Mouse (Mus musculus) limb, embryonic 14.5 days (tissue): ENCODE data around the gene Ccdc63. TPM values are rescaled to one million over a fixed set of nuclear protein-coding genes. Genes with fewer than 3 reads are reported as not detected.

ENCODE experiments used
- ATAC-seq: fragments of 200-750 bp; cut with Nextera tagmentation; 2 replicates; pipeline ENCODE4 v1.8.0; 2017; ENCODE audit warnings: low read depth, moderate number of reproducible peaks, moderate TSS enrichment; ENCODE audit not compliant: low FRiP score
- DNase-seq: peaks from one replicate; pipeline ENCODE4 v3.0.0-alpha.2; 2015; ENCODE audit warnings: low spot score
- H3K27ac ChIP-seq: fragments of 300-500 bp; sonication (generic); replicated peaks from 2 replicates; pipeline ENCODE4 v1.5.1; 2014; ENCODE audit warnings: low read depth, mild to moderate bottlenecking, low read length, moderate library complexity, mixed read lengths
- H3K27me3 ChIP-seq: fragments of 300-500 bp; sonication (generic); 2 replicates; pipeline ENCODE4 v1.6.1; 2014; ENCODE audit warnings: low read length, mixed read lengths; ENCODE audit not compliant: control insufficient read depth, insufficient read depth
- H3K36me3 ChIP-seq: fragments of 300-500 bp; sonication (generic); 2 replicates; pipeline ENCODE4 v1.6.1; 2014; ENCODE audit warnings: mild to moderate bottlenecking, low read length, moderate library complexity, mixed read lengths; ENCODE audit not compliant: control insufficient read depth, insufficient read depth
- H3K4me1 ChIP-seq: fragments of 300-500 bp; sonication (generic); 2 replicates; pipeline ENCODE4 v1.6.1; 2014; ENCODE audit warnings: antibody characterized with exemption, low read length, mixed read lengths; ENCODE audit not compliant: control insufficient read depth, insufficient read depth
- H3K4me2 ChIP-seq: fragments of 300-500 bp; sonication (generic); replicated peaks from 2 replicates; pipeline ENCODE4 v1.6.1; 2014; ENCODE audit warnings: low read depth, mild to moderate bottlenecking, low read length, moderate library complexity; ENCODE audit not compliant: severe bottlenecking
- H3K4me3 ChIP-seq: fragments of 300-500 bp; sonication (generic); replicated peaks from 2 replicates; pipeline ENCODE4 v1.5.1; 2014; ENCODE audit warnings: low read length
- H3K9ac ChIP-seq: fragments of 300-500 bp; sonication (generic); 2 replicates; pipeline ENCODE4 v1.6.1; 2014; ENCODE audit warnings: mild to moderate bottlenecking, low read depth, low read length, moderate library complexity; ENCODE audit not compliant: severe bottlenecking
- H3K9me3 ChIP-seq: fragments of 300-500 bp; sonication (generic); 2 replicates; pipeline ENCODE4 v1.6.1; 2016; ENCODE audit warnings: low read length; ENCODE audit not compliant: control insufficient read depth
- POLR2A ChIP-seq: fragments of 200-500 bp; IDR thresholded peaks from 2 replicates; pipeline ENCODE4 v1.8.0; 2012; ENCODE audit warnings: inconsistent platforms, mild to moderate bottlenecking, moderate library complexity, borderline replicate concordance; ENCODE audit not compliant: insufficient read depth, insufficient read length; ENCODE audit errors: extremely low read depth
- WGBS: fragments of 180-500 bp; shearing (Covaris S2); extraction: QIAGEN DNeasy Blood & Tissue Kit; methylation state at CpG from one replicate; pipeline ENCODE4 v1.1.7; 2014; 5-methylcytosine and 5-hydroxymethylcytosine counted together
- polyA plus RNA-seq, 2 experiments: library from polyadenylated mRNA; depleted of rRNA in 1 of 2; stranded (reverse) in 1 of 2; unstranded in 1 of 2; fragments of >200 nt; fragmentation: Nextera tagmentation in 1 of 2; extraction: Ambion mirVana in 1 of 2; gene quantifications; 2 replicates each; pipeline versions ENCODE4 v1.2.1 to v1.2.3; 2012 to 2014

Ccdc63 gene
- polyA plus RNA-seq, 2 experiments, result 0.21 TPM; not detected in 1

GRCm38 (mm10) chr5:122135290-122135882 is 5.2 kb downstream of the Ccdc63 start:
- Histone ChIP-seq H3K4me1 (0 out of 2 replicates have a peak, but pooled peaks cover 3% of the 10 kb centered on the region), H3K9ac (no peak overlapping the region), H3K36me3 (no peaks in the 10 kb centered on the region), H3K4me3 (no peak overlapping the region), H3K4me2 (no peak overlapping the region), H3K27ac (no peak overlapping the region), H3K9me3 (no peaks in the 10 kb centered on the region), H3K27me3 (no peaks in the 10 kb centered on the region)
- ATAC-seq (no peak), DNase-seq (no peak)
- TF ChIP-seq POLR2A, result no peak
- WGBS, result 71% methylated on average over 3 of the region's 3 CpGs

- Histone ChIP-seq H3K27me3 (no peaks in the 10 kb centered on the region), H3K27ac (no peak overlapping the region), H3K36me3 (no peaks in the 10 kb centered on the region), H3K9ac (no peak overlapping the region), H3K4me3 (no peak overlapping the region), H3K9me3 (no peaks in the 10 kb centered on the region), H3K4me2 (no peak overlapping the region), H3K4me1 (0 out of 2 replicates have a peak, but pooled peaks cover 3% of the 10 kb centered on the region)
- no peak for DNase-seq
- WGBS, result 88% methylated on average over 14 of the region's 14 CpGs
- no peak for ATAC-seq
- no peak for TF ChIP-seq POLR2A
These were observed 6.0 kb downstream of the Ccdc63 start for GRCm38 (mm10) chr5:122134395-122135289.

- 91% methylated on average over 9 of the region's 9 CpGs for WGBS
These were observed 7.6 kb downstream of the Ccdc63 start for GRCm38 (mm10) chr5:122133050-122133389.

GRCm38 (mm10) chr5:122132167-122133049 is 8.2 kb downstream of the Ccdc63 start:
- Histone ChIP-seq H3K36me3 (no peaks in the 10 kb centered on the region), H3K4me1 (peaks cover 6% of the 10 kb centered on the region; the same call in 1 of the 2 replicates), H3K27me3 (no peaks in the 10 kb centered on the region), H3K4me3 (peak overlapping the region; percentile 34), H3K9me3 (no peaks in the 10 kb centered on the region), H3K9ac (0 out of 2 replicates have a peak overlapping the region, but pooled peaks have one; percentile 5), H3K4me2 (peak overlapping the region; percentile 78), H3K27ac (no peak overlapping the region)
- no peak for DNase-seq
- peak; percentile 21; the same call in 1 of the 2 replicates for ATAC-seq
- no peak for TF ChIP-seq POLR2A
- WGBS, result 21% methylated on average over 26 of the region's 26 CpGs

More at GRCm38 (mm10) chr5:122133050-122133389, 7.6 kb downstream of the Ccdc63 start:
- TF ChIP-seq POLR2A, result no peak
- DNase-seq, result no peak
- H3K4me3 ChIP-seq, result no peak overlapping the region
- no peak overlapping the region for H3K27ac ChIP-seq
- no peak overlapping the region for H3K9ac ChIP-seq
- no peaks in the 10 kb centered on the region for H3K9me3 ChIP-seq
- no peaks in the 10 kb centered on the region for H3K27me3 ChIP-seq
- no peak overlapping the region for H3K4me2 ChIP-seq
- H3K36me3 ChIP-seq, result no peaks in the 10 kb centered on the region
- H3K4me1 ChIP-seq, result peaks cover 6% of the 10 kb centered on the region; the same call in 1 of the 2 replicates
- no peak for ATAC-seq
